Mouse (Mus musculus) left cerebral cortex, adult 2 months (tissue): ENCODE measurements at regions not wholly inside any gene's neighbourhood (a gene's known extent, or its start where the extent isn't known, plus 50 kb on each side); places are given as distances from the start of the nearest gene placed in this dataset.

Source experiments
- DNase-seq, 2 experiments: peaks; one replicate each; pipeline ENCODE4 v3.0.0; 2021 to 2022; ENCODE audit warnings: low spot score in 2 of 2, mixed read lengths in 1 of 2; ENCODE audit errors: extremely low spot score in 1 of 2
- H3K27ac ChIP-seq: fragments of 200-600 bp; 2 replicates; pipeline ENCODE4 v1.8.1; 2022
- H3K4me3 ChIP-seq: fragments of 200-600 bp; 2 replicates; pipeline ENCODE4 v1.8.1; 2022
- CTCF ChIP-seq: fragments of 200-600 bp; IDR thresholded peaks from 2 replicates; pipeline ENCODE4 v1.8.1; 2022; ENCODE audit warnings: antibody characterized with exemption, mild to moderate bottlenecking, moderate library complexity
- intact Hi-C: fragments of 180-260 bp; cut with DNase I; formaldehyde crosslinking; loops from one replicate; pipeline ENCODE4 v1.15.1; 2025

GRCm38 (mm10) chr1:184262975-184263374, 228.9 kb upstream of the 1700056E22Rik start:
- intact Hi-C loops: loop anchor here (10.0 kb wide), 1 partner anchor 182 kb away; no protein-coding TSS in a partner anchor
- no peak for DNase-seq
- TF ChIP-seq CTCF: peak; percentile 37

GRCm38 (mm10) chr1:184261385-184261727, 227.3 kb upstream of the 1700056E22Rik start:
- H3K27ac ChIP-seq: no peak overlapping the region
- no peak for TF ChIP-seq CTCF
- no peak for DNase-seq
- intact Hi-C loops: loop anchor here (10.0 kb wide), 1 partner anchor 183 kb away; no protein-coding TSS in a partner anchor
- H3K4me3 ChIP-seq: no peak overlapping the region

More at GRCm38 (mm10) chr1:184262975-184263374, 228.9 kb upstream of the 1700056E22Rik start:
- Histone ChIP-seq H3K4me3 (no peak overlapping the region), H3K27ac (no peak overlapping the region)

- DNase-seq: no peak
- H3K27ac ChIP-seq: no peak overlapping the region
- no peak overlapping the region for H3K4me3 ChIP-seq
- TF ChIP-seq CTCF: no peak
- intact Hi-C loops: loop anchor here (10.0 kb wide), 1 partner anchor 184 kb away; no protein-coding TSS in a partner anchor
These were observed 226.8 kb upstream of the 1700056E22Rik start for GRCm38 (mm10) chr1:184260722-184261384.

- DNase-seq: no peak
- intact Hi-C loops: loop anchor here (10.0 kb wide), 1 partner anchor 185 kb away; no protein-coding TSS in a partner anchor
- TF ChIP-seq CTCF: no peak
These were observed 225.8 kb upstream of the 1700056E22Rik start for GRCm38 (mm10) chr1:184259853-184260252.

GRCm38 (mm10) chr1:184257356-184257755, 223.3 kb upstream of the 1700056E22Rik start:
- peak; percentile 2; the same call in 1 of the 2 replicates for TF ChIP-seq CTCF
- Histone ChIP-seq H3K4me3 (no peak overlapping the region), H3K27ac (no peak overlapping the region)
- intact Hi-C loops: no loop called here
- DNase-seq: no peak

More at GRCm38 (mm10) chr1:184259853-184260252, 225.8 kb upstream of the 1700056E22Rik start:
- no peak overlapping the region for H3K27ac ChIP-seq
- no peak overlapping the region for H3K4me3 ChIP-seq

GRCm38 (mm10) chr1:184254951-184255350, 220.8 kb upstream of the 1700056E22Rik start:
- TF ChIP-seq CTCF: no peak
- DNase-seq: no peak
- intact Hi-C loops: no loop called here
- Histone ChIP-seq H3K4me3 (no peak overlapping the region), H3K27ac (no peak overlapping the region)

- Histone ChIP-seq H3K27ac (no peak overlapping the region), H3K4me3 (no peak overlapping the region)
- no peak for DNase-seq
- TF ChIP-seq CTCF: no peak
- intact Hi-C loops: no loop called here
These were observed 210.8 kb upstream of the 1700056E22Rik start for GRCm38 (mm10) chr1:184244730-184245488.

- TF ChIP-seq CTCF: no peak
- DNase-seq: no peak
- no peak overlapping the region for H3K27ac ChIP-seq
- H3K4me3 ChIP-seq: no peak overlapping the region
- intact Hi-C loops: no loop called here
These were observed 210.2 kb upstream of the 1700056E22Rik start for GRCm38 (mm10) chr1:184244296-184244695.

- intact Hi-C loops: no loop called here
- no peak overlapping the region for H3K4me3 ChIP-seq
- no peak for DNase-seq
- no peak for TF ChIP-seq CTCF
- no peak overlapping the region for H3K27ac ChIP-seq
These were observed 207.7 kb upstream of the 1700056E22Rik start for GRCm38 (mm10) chr1:184241846-184242245.

- no peak overlapping the region for H3K27ac ChIP-seq
- peak; percentile 67 to 76 for DNase-seq
- intact Hi-C loops: loop anchor here (1.0 to 10.0 kb wide), 3 partner anchors 201 to 793 kb away; partner anchors contain the start of gene 1700056E22Rik
- peak overlapping the region; percentile 30 for H3K4me3 ChIP-seq
- TF ChIP-seq CTCF: peak; percentile 79
These were observed 201.3 kb upstream of the 1700056E22Rik start for GRCm38 (mm10) chr1:184235131-184235983.

- DNase-seq: no peak
- intact Hi-C loops: loop anchor here (2.0 to 10.0 kb wide), 3 partner anchors 157 to 380 kb away; partner anchors contain the start of gene 1700056E22Rik
- no peak for TF ChIP-seq CTCF
- Histone ChIP-seq H3K4me3 (no peak overlapping the region), H3K27ac (no peak overlapping the region)
These were observed 200.4 kb upstream of the 1700056E22Rik start for GRCm38 (mm10) chr1:184234320-184234988.
